In the genomic region with DNA sequence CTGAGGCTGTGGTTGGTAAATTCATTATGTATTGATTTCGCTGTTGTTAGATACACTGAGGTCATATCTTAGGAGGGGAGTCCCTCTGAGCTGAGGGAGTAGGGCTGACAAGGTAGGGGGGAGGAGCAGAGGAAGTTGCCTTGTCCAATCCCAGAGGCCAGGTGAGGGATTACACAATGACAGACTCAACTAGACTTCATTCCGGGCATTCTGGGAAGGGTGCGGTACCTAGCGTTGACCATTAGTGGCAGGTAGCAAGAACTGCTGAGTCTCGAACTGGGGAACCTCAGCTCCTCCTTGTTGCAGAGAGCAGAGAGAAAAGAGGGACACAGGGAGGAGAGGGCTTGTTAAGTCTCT, we compare ENCODE assay signal across 8 mouse cellular contexts. TPM values are rescaled to one million over a fixed set of nuclear protein-coding genes. Genes with fewer than 3 reads are reported as not detected.
A peak's percentile ranks its signal among the peaks of the same experiment; 100 is the strongest.
DNase-seq lines count a peak whose midpoint lies in the region; ATAC-seq and TF ChIP-seq lines count a peak whose summit lies in the region.

No protein-coding gene starts in this region.

- ATAC-seq in heart, embryonic 13.5 days (ENCODE audit: extremely low read depth, insufficient number of reproducible peaks, low FRiP score, low TSS enrichment): peak; percentile 10; the same call in 1 of the 2 replicates
- ATAC-seq in intestine, embryonic 15.5 days: peak; percentile 46
- ATAC-seq in midbrain, embryonic 14.5 days (ENCODE audit: low FRiP score, low TSS enrichment): no peak

- TF ChIP-seq CTCF in cortical plate, adult 2 months (IDR thresholded peaks at IDR 0.05; ENCODE audit: extremely low read depth, insufficient read depth, low read length): no peak

- H3K27ac ChIP-seq in heart, embryonic 13.5 days (replicated peaks): no peak overlapping the region
- no peak overlapping the region for H3K27ac ChIP-seq in cortical plate, adult 2 months (ENCODE audit: insufficient read depth, low read length)
- H3K27ac ChIP-seq in intestine, embryonic 15.5 days: no peak overlapping the region
- no peak overlapping the region for H3K27ac ChIP-seq in midbrain, embryonic 14.5 days (replicated peaks; ENCODE audit: low read depth, low read length)

- H3K4me2 ChIP-seq in heart, embryonic 13.5 days: peak overlapping the region; percentile 90
- H3K4me2 ChIP-seq in intestine, embryonic 15.5 days (replicated peaks): peak overlapping the region; percentile 89
- peak overlapping the region; percentile 65 for H3K4me2 ChIP-seq in midbrain, embryonic 14.5 days (ENCODE audit: low read length)

- peaks cover 12% of the 10 kb centered on the region for H3K4me1 ChIP-seq in heart, embryonic 13.5 days
- no peaks in the 10 kb centered on the region for H3K4me1 ChIP-seq in cortical plate, adult 2 months (ENCODE audit: control insufficient read depth, insufficient read depth, low read length)
- no peaks in the 10 kb centered on the region; the same call in 1 of the 2 replicates for H3K4me1 ChIP-seq in intestine, embryonic 15.5 days (replicated peaks)
- H3K4me1 ChIP-seq in midbrain, embryonic 14.5 days (ENCODE audit: control insufficient read depth, insufficient read depth, low read length): peaks cover 4% of the 10 kb centered on the region; the same call in 1 of the 2 replicates

- no peak for TF ChIP-seq POLR2A in cortical plate, adult 2 months (IDR thresholded peaks at IDR 0.05; ENCODE audit: extremely low read depth, insufficient read depth, low read length)

- 25% methylated on average over 5 of the region's 5 CpGs for WGBS in heart, embryonic 13.5 days
- WGBS in intestine, embryonic 15.5 days: 26% methylated on average over 5 of the region's 5 CpGs
- 16% methylated on average over 5 of the region's 5 CpGs for WGBS in midbrain, embryonic 14.5 days

- DNase-seq in heart, adult 9 months (ENCODE audit: low spot score in 2 of 2): no peak
- no peak for DNase-seq in midbrain, embryonic 14.5 days
- no peak for DNase-seq in left cerebral cortex, adult 11 months (ENCODE audit: low spot score)
- DNase-seq in frontal cortex, postnatal 36 days (ENCODE audit: low spot score in 2 of 2): no peak
- no peak for DNase-seq in cerebellum, postnatal 4 days (ENCODE audit: low spot score in 2 of 2)

- H3K9me3 ChIP-seq in heart, embryonic 13.5 days: no peaks in the 10 kb centered on the region
- no peaks in the 10 kb centered on the region for H3K9me3 ChIP-seq in intestine, embryonic 15.5 days
- no peaks in the 10 kb centered on the region for H3K9me3 ChIP-seq in midbrain, embryonic 14.5 days (ENCODE audit: control insufficient read depth, low read length)

- H3K9ac ChIP-seq in heart, embryonic 13.5 days: peak overlapping the region; percentile 75
- H3K9ac ChIP-seq in intestine, embryonic 15.5 days: peak overlapping the region; percentile 41; the same call in 1 of the 2 replicates
- no peak overlapping the region for H3K9ac ChIP-seq in midbrain, embryonic 14.5 days (replicated peaks; ENCODE audit: low read length)

- H3K27me3 ChIP-seq in heart, embryonic 13.5 days (replicated peaks): peaks cover 26% of the 10 kb centered on the region
- no peaks in the 10 kb centered on the region for H3K27me3 ChIP-seq in intestine, embryonic 15.5 days (replicated peaks)
- H3K27me3 ChIP-seq in midbrain, embryonic 14.5 days (ENCODE audit: control insufficient read depth, insufficient read depth, low read length): no peaks in the 10 kb centered on the region

- H3K36me3 ChIP-seq in heart, embryonic 13.5 days: no peaks in the 10 kb centered on the region
- no peaks in the 10 kb centered on the region for H3K36me3 ChIP-seq in intestine, embryonic 15.5 days
- no peaks in the 10 kb centered on the region for H3K36me3 ChIP-seq in midbrain, embryonic 14.5 days (ENCODE audit: control insufficient read depth, insufficient read depth, low read length)

- H3K4me3 ChIP-seq in heart, embryonic 13.5 days: peak overlapping the region; percentile 57
- peak overlapping the region; percentile 30 for H3K4me3 ChIP-seq in cortical plate, adult 2 months (ENCODE audit: insufficient read depth, low read length)
- peak overlapping the region; percentile 47 for H3K4me3 ChIP-seq in intestine, embryonic 15.5 days (replicated peaks)
- H3K4me3 ChIP-seq in midbrain, embryonic 14.5 days (replicated peaks; ENCODE audit: low read depth, low read length): peak overlapping the region; percentile 39

RNA-seq across cellular contexts. Expression of a gene that starts 7.8 kb away (rescaled TPM):
- 0.13 and 0.14 TPM in 2 replicates for polyA plus RNA-seq in heart, embryonic 13.5 days (2015; fragmentation: Nextera tagmentation; extraction: Ambion mirVana)
- 8.7 and 11.6 TPM in 2 replicates for polyA plus RNA-seq in cortical plate, adult 2 months (2012; rRNA removed)
- 0.19 and 0.29 TPM in 2 replicates for polyA plus RNA-seq in intestine, embryonic 15.5 days (2015; fragmentation: Nextera tagmentation; extraction: Ambion mirVana)
- polyA plus RNA-seq in midbrain, embryonic 14.5 days (2014; fragmentation: Nextera tagmentation; extraction: Ambion mirVana): 2.8 and 3.2 TPM in 2 replicates

RNA-seq across cellular contexts. Expression of a gene that starts 11.2 kb away (rescaled TPM):
- polyA plus RNA-seq in heart, embryonic 13.5 days (2015; fragmentation: Nextera tagmentation; extraction: Ambion mirVana): 0.41 and 0.60 TPM in 2 replicates
- polyA plus RNA-seq in cortical plate, adult 2 months (2012; rRNA removed): 2.1 and 2.3 TPM in 2 replicates
- polyA plus RNA-seq in intestine, embryonic 15.5 days (2015; fragmentation: Nextera tagmentation; extraction: Ambion mirVana): 0.29 and 0.34 TPM in 2 replicates
- polyA plus RNA-seq in midbrain, embryonic 14.5 days (2014; fragmentation: Nextera tagmentation; extraction: Ambion mirVana): 0.22 and 0.23 TPM in 2 replicates

RNA-seq across cellular contexts. Expression of a gene that starts 13.3 kb away (rescaled TPM):
- 0.47 and 0.67 TPM in 2 replicates for polyA plus RNA-seq in heart, embryonic 13.5 days (2015; fragmentation: Nextera tagmentation; extraction: Ambion mirVana)
- polyA plus RNA-seq in cortical plate, adult 2 months (2012; rRNA removed): 0.50 and 0.83 TPM in 2 replicates
- polyA plus RNA-seq in intestine, embryonic 15.5 days (2015; fragmentation: Nextera tagmentation; extraction: Ambion mirVana): 0.62 and 0.70 TPM in 2 replicates
- 0.26 and 0.78 TPM in 2 replicates for polyA plus RNA-seq in midbrain, embryonic 14.5 days (2014; fragmentation: Nextera tagmentation; extraction: Ambion mirVana)

RNA-seq across cellular contexts. Expression of a gene that starts 23.2 kb away (rescaled TPM):
- polyA plus RNA-seq in heart, embryonic 13.5 days (2015; fragmentation: Nextera tagmentation; extraction: Ambion mirVana): not detected in 2 replicates
- polyA plus RNA-seq in cortical plate, adult 2 months (2012; rRNA removed): 4.4 and 5.4 TPM in 2 replicates
- 0.35 and 0.43 TPM in 2 replicates for polyA plus RNA-seq in intestine, embryonic 15.5 days (2015; fragmentation: Nextera tagmentation; extraction: Ambion mirVana)
- 0.08 and 0.22 TPM in 2 replicates for polyA plus RNA-seq in midbrain, embryonic 14.5 days (2014; fragmentation: Nextera tagmentation; extraction: Ambion mirVana)

RNA-seq across cellular contexts. Expression of a gene that starts 38.5 kb away (rescaled TPM):
- polyA plus RNA-seq in heart, embryonic 13.5 days (2015; fragmentation: Nextera tagmentation; extraction: Ambion mirVana): 8.6 and 9.0 TPM in 2 replicates
- polyA plus RNA-seq in cortical plate, adult 2 months (2012; rRNA removed): 48.3 and 57.6 TPM in 2 replicates
- polyA plus RNA-seq in intestine, embryonic 15.5 days (2015; fragmentation: Nextera tagmentation; extraction: Ambion mirVana): 11.9 and 15.6 TPM in 2 replicates
- 9.3 and 13.1 TPM in 2 replicates for polyA plus RNA-seq in midbrain, embryonic 14.5 days (2014; fragmentation: Nextera tagmentation; extraction: Ambion mirVana)
